Mouse (Mus musculus) thymus, postnatal 0 days (tissue): ENCODE results near the gene Sycp1. TPM values are rescaled to one million over a fixed set of nuclear protein-coding genes. Genes with fewer than 3 reads are reported as not detected.

Experiments used
- polyA plus RNA-seq: library from polyadenylated mRNA; unstranded; fragments of >200 nt; fragmentation: Nextera tagmentation; extraction: Ambion mirVana; gene quantifications from 2 replicates; pipeline ENCODE4 v1.2.1, GENCODE M21; 2015

The Sycp1 gene
- polyA plus RNA-seq, 1 experiment from 2014 or later, result not detected

Other genes starting within 250 kb of the Sycp1 start
- gene Tspan2, start 201.6 kb downstream of the Sycp1 start, polyA plus RNA-seq, result 11.3 and 12.4 TPM in 2 replicates
- 0.46 and 0.55 TPM in 2 replicates for gene Tshb, start 153.4 kb downstream of the Sycp1 start, polyA plus RNA-seq
- not detected in 2 replicates for gene Nr1h5, start 28.0 kb upstream of the Sycp1 start, polyA plus RNA-seq
- 65.7 and 66.8 TPM in 2 replicates for gene Sike1, start 59.6 kb upstream of the Sycp1 start, polyA plus RNA-seq
- gene Csde1, start 84.3 kb upstream of the Sycp1 start, polyA plus RNA-seq, result 227 and 243 TPM in 2 replicates
- 80.7 and 88.1 TPM in 2 replicates for gene Nras, start 122.2 kb upstream of the Sycp1 start, polyA plus RNA-seq
- gene Ampd1, start 137.9 kb upstream of the Sycp1 start, polyA plus RNA-seq, result 20.8 and 22.8 TPM in 2 replicates
- gene Dennd2c, start 166.5 kb upstream of the Sycp1 start, polyA plus RNA-seq, result 7.4 and 7.8 TPM in 2 replicates
- 168 and 172 TPM in 2 replicates for gene Bcas2, start 235.6 kb upstream of the Sycp1 start, polyA plus RNA-seq